Mouse (Mus musculus): ENCODE measurements around the gene Mrm2. TPM values are rescaled to one million over a fixed set of nuclear protein-coding genes. Genes with fewer than 3 reads are reported as not detected.

The Mrm2 gene
- 3.1 and 3.2 TPM in 2 replicates for polyA plus RNA-seq (2012; rRNA removed)

DNA sequence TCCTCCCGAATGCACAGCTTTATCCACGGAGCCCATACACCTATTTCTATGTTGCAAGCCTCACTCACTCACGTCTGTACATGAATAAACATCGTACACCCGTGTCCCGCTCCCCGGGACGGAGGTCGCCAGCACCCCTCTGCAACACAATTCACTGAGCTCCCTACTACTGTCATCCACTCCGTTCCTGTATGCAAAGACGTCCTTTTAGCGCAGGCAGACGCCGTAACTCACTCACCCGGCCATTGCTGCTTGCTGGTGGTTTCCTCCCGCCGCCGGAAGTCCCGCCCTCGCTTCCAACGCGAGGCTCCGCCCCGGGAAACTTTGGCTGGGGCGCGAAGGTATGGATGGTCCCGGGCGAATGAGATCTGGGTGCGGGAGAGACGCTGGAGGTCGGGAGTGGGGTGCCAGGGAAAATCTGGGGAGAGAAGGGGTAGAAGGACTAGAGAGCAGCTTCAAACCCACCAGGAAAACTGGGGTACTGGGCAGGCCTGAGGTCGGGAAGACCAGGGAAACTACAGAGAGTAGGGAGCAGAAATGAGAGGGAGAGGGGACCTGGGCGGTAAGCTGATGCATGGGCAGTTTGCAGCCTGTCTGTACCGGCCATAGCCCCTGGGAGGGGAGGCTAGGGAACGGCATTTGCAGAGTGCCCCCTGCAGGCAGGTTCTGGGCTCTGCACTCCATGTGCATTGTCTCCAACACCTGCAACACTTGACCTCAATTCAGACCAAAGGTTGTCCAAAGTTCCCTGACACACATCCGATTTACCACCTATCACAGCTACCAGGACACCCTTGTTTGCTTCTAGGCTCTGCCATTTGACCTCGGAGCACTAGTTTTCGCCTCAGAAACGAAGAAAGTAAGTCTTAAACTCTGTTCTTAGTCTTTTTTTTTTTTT, at the start of gene Mrm2:
Gene Mrm2, minus strand, starts transcription at position 284 of the 898 bp plus-strand sequence.

GRCm38 (mm10) chr5:140321042-140321755, 10.5 kb downstream of the Mrm2 start, which contains the start of the genes Mad1l1 and Nudt1:
Gene Mad1l1 (minus strand): TSS chr5:140321552.
Gene Nudt1 (plus strand): TSS chr5:140321656.

Other genes starting within 250 kb of the Mrm2 start
- 14.5 and 14.8 TPM in 2 replicates for gene Mad1l1, start 10.3 kb downstream of the Mrm2 start, polyA plus RNA-seq (2012; rRNA removed)
- 1.8 and 3.2 TPM in 2 replicates for gene Nudt1, start 10.2 kb downstream of the Mrm2 start, polyA plus RNA-seq (2012; rRNA removed)
- 6.2 and 7.8 TPM in 2 replicates for gene Snx8, start 57.4 kb upstream of the Mrm2 start, polyA plus RNA-seq (2012; rRNA removed)
- gene Eif3b, start 87.4 kb upstream of the Mrm2 start, polyA plus RNA-seq (2012; rRNA removed), result 56.8 and 66.9 TPM in 2 replicates
- gene Gm4869, start 113.7 kb upstream of the Mrm2 start, polyA plus RNA-seq (2012; rRNA removed), result not detected in 2 replicates
- 13.9 and 18.6 TPM in 2 replicates for gene Chst12, start 173.7 kb upstream of the Mrm2 start, polyA plus RNA-seq (2012; rRNA removed)
- not detected in 2 replicates for gene Grifin, start 233.2 kb upstream of the Mrm2 start, polyA plus RNA-seq (2012; rRNA removed)

Measured in stomach, adult 2 months (tissue).